Mouse (Mus musculus) heart, adult 11 months (tissue): ENCODE measurements around the gene Tmem235.

Experiments used
- DNase-seq: peaks from one replicate; pipeline ENCODE4 v3.0.0; 2022

Gene Tmem235

GRCm38 (mm10) chr11:117896533-117896932 lies 36.0 kb downstream of the Tmem235 start:
- no peak for DNase-seq

DNA sequence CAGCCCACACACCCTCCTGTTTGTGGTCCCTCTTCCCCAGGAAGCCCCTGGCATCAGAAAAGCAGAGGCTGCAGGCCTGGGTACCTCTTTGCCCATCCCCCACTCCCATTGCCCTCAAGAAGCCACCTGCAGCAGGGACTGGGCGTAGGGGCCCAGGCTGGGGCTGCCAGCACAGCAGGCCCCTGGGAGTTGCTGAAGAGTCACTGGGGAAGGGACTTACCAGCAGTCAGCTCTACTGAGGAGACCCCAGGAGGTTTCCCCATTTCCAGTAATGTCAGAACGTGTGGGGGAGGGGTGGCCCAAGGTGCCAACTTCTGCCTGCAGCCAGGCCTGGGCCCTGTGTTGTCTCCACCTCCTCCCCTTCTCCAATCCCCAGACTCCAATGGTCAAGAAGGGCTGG lies 41.7 kb downstream of the Tmem235 start:
- no peak for DNase-seq

DNA sequence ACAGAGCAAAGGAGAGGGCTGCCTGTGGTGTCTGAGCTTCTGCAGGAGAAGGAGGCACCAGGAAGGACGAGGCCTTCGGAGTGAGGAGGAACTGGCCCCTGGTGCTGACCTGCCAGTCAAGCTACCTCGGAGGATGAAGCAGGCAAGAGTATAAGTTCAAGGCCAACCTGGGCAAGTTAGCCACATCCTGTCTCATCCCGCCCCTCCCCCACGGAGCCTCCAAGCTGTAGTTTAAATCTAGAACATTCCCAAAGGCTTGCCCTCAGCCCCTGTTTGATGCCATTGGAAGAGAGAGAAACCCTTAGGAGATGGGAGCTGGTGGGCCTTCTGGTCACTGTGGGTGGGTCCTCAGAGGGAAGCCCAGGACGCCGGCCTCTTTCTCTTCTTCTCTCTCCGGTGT lies 43.9 kb downstream of the Tmem235 start:
- DNase-seq, result no peak

- no peak for DNase-seq
These were observed 48.8 kb downstream of the Tmem235 start for GRCm38 (mm10) chr11:117909337-117909736.

DNA sequence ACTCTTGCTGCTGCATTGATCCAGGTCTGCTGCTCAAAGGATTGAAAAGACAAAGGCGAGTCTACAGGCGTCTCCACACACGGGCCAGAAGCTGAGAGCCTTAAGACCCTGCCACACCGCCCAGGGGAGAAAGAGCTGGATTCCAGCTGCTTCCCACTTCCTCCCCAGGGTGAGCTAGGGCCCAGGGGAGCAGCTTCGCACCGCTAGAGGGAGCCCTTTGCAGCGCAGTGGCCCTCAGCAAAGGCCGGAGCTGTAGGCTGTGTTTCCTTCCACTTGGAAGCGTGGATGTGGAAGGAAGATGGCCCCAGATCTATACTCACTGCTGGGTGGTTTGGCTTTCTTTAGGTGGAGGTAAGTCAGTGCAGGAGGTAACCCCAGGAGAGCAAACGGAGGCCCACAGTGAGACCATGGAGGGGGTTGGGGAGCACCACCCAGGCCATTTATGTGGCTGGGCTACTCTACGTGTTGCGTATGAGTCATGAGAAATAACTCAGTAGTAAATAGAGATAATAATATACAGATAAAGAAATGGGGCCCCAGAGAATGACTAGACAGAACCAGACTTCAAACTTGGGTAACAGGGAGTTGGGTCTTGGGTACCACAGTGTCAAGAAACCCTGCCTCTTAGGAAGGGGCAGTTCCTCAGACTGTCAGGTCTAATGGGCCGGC lies 52.3 kb downstream of the Tmem235 start:
- peak; percentile 98 for DNase-seq

- DNase-seq, result no peak
These were observed 54.0 kb downstream of the Tmem235 start for GRCm38 (mm10) chr11:117914531-117914930.
